Mouse (Mus musculus) G1E-ER4 (cell line): ENCODE data around the gene Pgk2. TPM values are rescaled to one million over a fixed set of nuclear protein-coding genes. Genes with fewer than 3 reads are reported as not detected.

Source experiments
- GATA1 ChIP-seq: IDR thresholded peaks from one replicate; pipeline ENCODE4 v1.8.0; 2012; ENCODE audit warnings: low read length, inconsistent platforms
- polyA plus RNA-seq: library from polyadenylated mRNA; stranded (reverse); fragments of >175 nt; gene quantifications from 2 replicates; pipeline ENCODE4 v1.2.3, GENCODE M21; 2012

Pgk2 gene
- polyA plus RNA-seq: not detected in 2 replicates

- no peak for TF ChIP-seq GATA1
These were observed at the start of gene Pgk2 for GRCm38 (mm10) chr17:40208540-40208939. Gene Pgk2, minus strand, starts transcription at chr17:40208640.

GRCm38 (mm10) chr17:40252487-40252886 lies 44.0 kb upstream of the Pgk2 start:
- no peak for TF ChIP-seq GATA1

- no peak for TF ChIP-seq GATA1
These were observed 33.7 kb upstream of the Pgk2 start, which contains the start of gene Crisp3 for GRCm38 (mm10) chr17:40242135-40242534. Gene Crisp3, minus strand, starts transcription at chr17:40242288.

Other genes starting within 250 kb of the Pgk2 start
- gene AC192777.2, start 113.2 kb downstream of the Pgk2 start, polyA plus RNA-seq: not detected in 2 replicates
- gene Crisp3, start 33.6 kb upstream of the Pgk2 start, polyA plus RNA-seq: not detected in 2 replicates
- not detected in 2 replicates for gene Crisp1, start 110.6 kb upstream of the Pgk2 start, polyA plus RNA-seq